ENCODE assay signal across 7 mouse cellular contexts in genomic region chr4:102760042-102760821, GRCm38 (mm10). TPM values are rescaled to one million over a fixed set of nuclear protein-coding genes. Genes with fewer than 3 reads are reported as not detected.
DNase-seq lines count a peak whose midpoint lies in the region; TF ChIP-seq lines count a peak whose summit lies in the region.

No protein-coding gene starts in this region.

- DNase-seq in adrenal gland, postnatal 14 days, result peak; percentile 62
- DNase-seq in gastrocnemius, postnatal 10 days, result peak; percentile 48
- DNase-seq in induced T-regulatory cell, adult 2 months (ENCODE audit: low read depth), result peak; percentile 18
- peak; percentile 82 to 94 for DNase-seq in left cerebral cortex, adult 8-10 months (ENCODE audit: low spot score in 2 of 2)
- DNase-seq in lung, postnatal 4 days, result peak; percentile 74 to 83
- DNase-seq in right cerebral cortex, postnatal 14 days, result peak; percentile 89

- H3K27ac ChIP-seq in cortical plate, adult 2 months (ENCODE audit: insufficient read depth, low read length), result peak overlapping the region; percentile 94

- H3K4me3 ChIP-seq in cortical plate, adult 2 months (ENCODE audit: insufficient read depth, low read length), result peak overlapping the region; percentile 57

- TF ChIP-seq POLR2A in cortical plate, adult 2 months (IDR thresholded peaks at IDR 0.05; ENCODE audit: extremely low read depth, insufficient read depth, low read length), result peak; percentile 99

- peaks cover 6% of the 10 kb centered on the region; the same call in 1 of the 2 replicates for H3K4me1 ChIP-seq in cortical plate, adult 2 months (ENCODE audit: control insufficient read depth, insufficient read depth, low read length)

- TF ChIP-seq CTCF in cortical plate, adult 2 months (IDR thresholded peaks at IDR 0.05; ENCODE audit: extremely low read depth, insufficient read depth, low read length), result no peak

RNA-seq across cellular contexts. Expression of gene Sgip1, which starts 19.1 kb away (rescaled TPM):
- 8.2 and 14.1 TPM in 2 replicates for total RNA-seq in adrenal gland, postnatal 14 days (2021)
- polyA plus RNA-seq in cortical plate, adult 2 months (2012; rRNA removed), result 67.4 and 67.5 TPM in 2 replicates
- total RNA-seq in gastrocnemius, postnatal 10 days (2021), result 1 to 10 TPM; 1.7 to 2.9 TPM
- total RNA-seq in left cerebral cortex, adult 8-10 months (2022), result 100 to 1,000 TPM; 275 to 316 (median 294) TPM

Comparison
In these comparisons a context has a peak if more than half of its experiments do, and no peak if none do; other contexts are left out.
1. Peak in every context shown above with its lines: DNase-seq, H3K4me3 ChIP-seq and H3K27ac ChIP-seq.
2. DNase-seq: peak in every context shown above with its lines; median percentile 89 in right cerebral cortex, postnatal 14 days; 88 in left cerebral cortex, adult 8-10 months; 78 in lung, postnatal 4 days; 62 in adrenal gland, postnatal 14 days; 48 in gastrocnemius, postnatal 10 days; 18 in induced T-regulatory cell, adult 2 months.
3. RNA of gene Sgip1, which starts 19.1 kb away (total RNA-seq): 275 to 316 TPM in left cerebral cortex, adult 8-10 months; 8.2 to 14.1 TPM in adrenal gland, postnatal 14 days and 1.7 to 2.9 TPM in gastrocnemius, postnatal 10 days; every median in the first group is over 10 times any median in the second.